Mouse (Mus musculus): ENCODE data around the gene Spats2l. TPM values are rescaled to one million over a fixed set of nuclear protein-coding genes. Genes with fewer than 3 reads are reported as not detected.

The Spats2l gene
- total RNA-seq, 1 experiment from 2014 or later = 5.2 TPM

DNA sequence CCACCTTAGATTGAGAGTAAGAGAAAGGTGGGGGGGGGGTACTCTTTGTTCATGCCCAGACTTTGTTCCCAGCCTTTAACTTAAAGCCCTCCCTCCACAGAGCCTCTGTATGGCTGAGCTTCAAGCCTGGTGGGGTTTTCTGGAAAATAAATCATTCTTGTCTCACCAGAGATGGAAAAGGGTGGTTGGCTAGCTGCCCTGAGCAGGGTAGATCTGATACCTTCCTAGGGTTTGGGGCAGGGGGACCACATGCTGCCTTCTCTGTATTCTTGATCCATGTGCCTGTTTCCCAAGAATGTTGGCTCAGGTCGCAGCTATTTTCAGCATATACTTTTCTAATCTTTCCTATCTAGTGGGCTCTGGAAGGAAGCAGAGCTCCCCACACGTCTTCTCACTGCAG lies 43.1 kb downstream of the Spats2l start:
- no peak for ATAC-seq (ENCODE audit: extremely low read depth, insufficient number of reproducible peaks, low FRiP score, poor library complexity, severe bottlenecking)

DNA sequence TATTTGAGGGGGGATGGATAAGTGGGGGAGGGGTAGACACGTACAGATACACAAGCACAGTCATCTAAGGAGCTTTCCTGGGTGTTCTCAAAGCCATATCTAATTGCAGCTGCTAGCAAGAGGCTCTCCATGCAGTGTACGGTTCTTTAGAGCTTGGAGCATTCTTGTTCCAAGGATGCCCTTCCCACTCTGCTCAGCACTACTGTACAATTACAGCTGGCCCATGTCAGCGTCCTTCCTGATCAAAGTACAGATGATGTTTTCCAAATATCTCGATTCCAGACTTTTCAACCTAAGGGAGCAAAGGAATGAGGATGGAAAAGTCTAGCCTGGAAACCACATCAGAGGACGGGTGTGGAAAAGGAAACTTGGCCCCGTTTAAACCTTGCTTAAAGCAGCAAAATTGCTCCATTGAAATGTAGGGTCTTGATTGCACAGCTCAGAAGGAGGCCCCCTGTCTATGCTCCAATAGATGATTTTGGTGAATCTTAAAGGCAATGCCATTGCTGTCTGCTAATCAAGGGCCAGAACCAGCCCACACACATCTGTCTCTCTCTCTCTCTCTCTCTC lies 46.6 kb downstream of the Spats2l start:
- no peak for ATAC-seq (ENCODE audit: extremely low read depth, insufficient number of reproducible peaks, low FRiP score, poor library complexity, severe bottlenecking)

DNA sequence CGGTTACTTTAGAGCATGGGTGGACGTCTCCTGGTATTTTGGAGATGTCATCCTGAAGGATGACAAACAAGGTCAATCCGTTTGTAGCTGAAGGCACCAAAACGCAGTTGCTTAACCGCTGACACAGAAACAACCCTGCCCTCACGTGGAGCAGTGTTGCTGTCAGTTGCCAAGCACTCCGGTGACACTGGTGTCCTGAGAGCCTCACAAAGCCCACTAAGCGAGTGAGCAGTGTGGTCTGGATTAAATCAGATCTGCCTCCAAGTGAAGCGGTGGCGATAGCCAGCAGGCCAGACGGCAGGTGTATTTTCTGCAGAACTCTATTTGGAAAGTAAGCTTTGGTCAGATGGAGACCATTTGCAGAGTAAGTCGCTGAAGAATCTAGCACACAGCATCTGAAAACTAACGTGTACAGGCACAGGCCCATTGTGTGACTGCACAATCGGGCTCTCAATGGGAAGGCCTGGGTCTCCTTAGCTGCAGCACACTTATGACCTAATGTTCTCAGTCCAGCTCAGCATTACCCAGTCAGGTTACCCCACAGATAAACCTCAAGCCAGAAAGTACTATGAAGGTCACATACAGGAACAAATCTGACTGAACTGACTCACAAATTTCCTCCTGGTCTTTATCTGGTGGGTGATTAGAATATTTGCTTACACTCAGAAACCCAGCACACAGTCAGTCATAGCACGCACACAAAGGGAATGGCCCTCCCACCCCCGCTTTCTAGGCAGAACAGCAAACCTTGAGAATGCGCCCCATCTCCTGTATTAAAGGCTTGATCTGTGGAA lies 51.2 kb downstream of the Spats2l start:
- ATAC-seq (ENCODE audit: extremely low read depth, insufficient number of reproducible peaks, low FRiP score, poor library complexity, severe bottlenecking) = no peak

DNA sequence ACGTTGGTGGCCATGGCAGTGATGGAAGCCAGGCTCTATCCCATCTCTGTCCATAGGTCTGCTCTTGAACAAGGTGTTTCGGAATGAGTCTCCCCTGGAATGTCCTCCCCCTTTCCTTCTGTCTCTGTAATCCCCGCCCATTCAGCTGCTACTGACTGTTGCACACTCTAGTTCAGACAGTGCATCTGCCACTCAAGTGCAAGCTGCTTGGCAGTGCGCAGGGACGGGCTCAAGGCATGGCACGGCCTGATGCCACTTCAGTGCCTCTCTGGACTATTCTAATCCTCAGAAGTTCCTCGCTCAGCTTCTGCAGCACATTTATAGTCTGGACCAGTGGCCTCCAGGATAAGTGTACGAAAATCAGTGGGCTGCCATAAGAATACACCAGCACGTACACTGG lies 52.3 kb downstream of the Spats2l start:
- ATAC-seq (ENCODE audit: extremely low read depth, insufficient number of reproducible peaks, low FRiP score, poor library complexity, severe bottlenecking) = no peak

GRCm38 (mm10) chr1:57833145-57833544 lies 59.2 kb downstream of the Spats2l start:
- ATAC-seq (ENCODE audit: extremely low read depth, insufficient number of reproducible peaks, low FRiP score, poor library complexity, severe bottlenecking) = no peak

DNA sequence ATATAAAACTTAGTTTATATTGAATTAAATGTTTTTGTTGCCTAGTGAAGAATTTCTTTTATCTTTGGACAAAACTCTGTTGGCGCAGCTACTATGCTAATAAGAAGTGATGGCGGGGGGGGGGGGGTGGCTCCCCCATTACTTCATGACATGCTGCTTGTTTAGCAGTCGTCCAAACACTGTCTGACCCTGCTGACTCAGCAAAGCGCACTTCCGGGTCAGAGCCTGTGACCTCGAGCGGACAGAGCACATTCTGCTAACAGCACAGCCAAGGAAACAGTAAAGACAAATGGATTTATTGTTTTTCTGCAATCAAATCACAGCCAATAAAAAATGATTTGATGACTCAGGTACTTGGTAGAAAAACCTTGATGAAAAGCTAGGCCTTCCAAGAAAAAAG lies 61.2 kb downstream of the Spats2l start:
- no peak for ATAC-seq (ENCODE audit: extremely low read depth, insufficient number of reproducible peaks, low FRiP score, poor library complexity, severe bottlenecking)

- ATAC-seq (ENCODE audit: extremely low read depth, insufficient number of reproducible peaks, low FRiP score, poor library complexity, severe bottlenecking) = no peak
These were observed 62.8 kb downstream of the Spats2l start for GRCm38 (mm10) chr1:57836686-57837317.

GRCm38 (mm10) chr1:57839863-57840262 lies 65.9 kb downstream of the Spats2l start:
- no peak for ATAC-seq (ENCODE audit: extremely low read depth, insufficient number of reproducible peaks, low FRiP score, poor library complexity, severe bottlenecking)

DNA sequence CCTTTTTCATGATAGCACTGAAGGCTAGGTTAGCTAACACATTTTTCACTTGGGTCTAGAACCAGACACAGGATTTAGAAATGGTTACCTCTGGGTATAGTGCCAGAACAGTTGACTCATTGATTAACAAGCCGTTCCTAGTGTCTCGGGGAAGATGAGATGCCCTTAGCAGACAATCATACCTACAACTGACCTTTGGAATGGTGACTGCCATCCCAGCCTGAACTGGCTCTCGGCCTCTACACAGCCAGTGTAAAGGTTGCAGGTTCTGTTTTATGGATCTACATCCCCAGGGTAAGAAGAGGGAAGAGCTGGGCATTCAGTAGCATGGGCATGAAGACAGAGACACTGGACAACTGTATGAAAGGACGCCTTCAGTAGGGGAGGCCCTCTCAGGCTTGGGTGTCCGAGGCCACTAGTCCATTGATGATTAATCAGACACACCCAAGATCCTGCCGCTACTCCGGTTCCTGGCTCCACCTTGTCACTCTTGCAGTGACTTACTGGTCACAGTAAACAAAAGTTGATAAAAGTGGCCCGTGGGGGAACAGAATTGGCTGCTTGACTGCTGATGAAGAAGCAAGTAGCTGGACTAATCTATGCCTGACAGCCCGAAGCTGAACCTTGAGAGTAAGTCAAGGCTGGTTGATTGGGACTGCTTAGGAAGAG lies 71.2 kb downstream of the Spats2l start:
- ATAC-seq (ENCODE audit: extremely low read depth, insufficient number of reproducible peaks, low FRiP score, poor library complexity, severe bottlenecking) = no peak

- ATAC-seq (ENCODE audit: extremely low read depth, insufficient number of reproducible peaks, low FRiP score, poor library complexity, severe bottlenecking) = no peak
These were observed 73.1 kb downstream of the Spats2l start for GRCm38 (mm10) chr1:57846856-57847698.

- no peak for ATAC-seq (ENCODE audit: extremely low read depth, insufficient number of reproducible peaks, low FRiP score, poor library complexity, severe bottlenecking)
These were observed 75.1 kb downstream of the Spats2l start for GRCm38 (mm10) chr1:57849087-57849486.

DNA sequence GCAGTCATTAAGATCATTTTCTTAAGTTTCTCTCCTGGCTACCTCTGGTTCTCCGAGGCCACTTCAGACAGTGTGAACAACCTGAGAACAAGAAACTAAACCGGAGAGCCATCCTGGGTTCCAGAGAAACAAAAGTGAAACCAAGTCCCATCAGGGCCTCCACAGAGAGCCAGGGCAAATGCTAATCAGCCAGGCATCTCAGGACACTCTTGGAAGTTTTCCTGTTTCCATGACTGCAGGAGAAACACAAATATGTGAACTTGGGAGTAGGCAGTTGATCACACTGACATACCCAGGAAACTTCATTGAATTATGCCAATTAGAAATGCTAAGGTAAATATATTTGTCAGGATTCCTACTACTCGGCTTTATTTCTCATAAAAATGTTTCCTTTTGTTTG lies 76.0 kb downstream of the Spats2l start:
- ATAC-seq (ENCODE audit: extremely low read depth, insufficient number of reproducible peaks, low FRiP score, poor library complexity, severe bottlenecking) = no peak

- no peak for ATAC-seq (ENCODE audit: extremely low read depth, insufficient number of reproducible peaks, low FRiP score, poor library complexity, severe bottlenecking)
These were observed 77.9 kb downstream of the Spats2l start for GRCm38 (mm10) chr1:57851871-57852270.

DNA sequence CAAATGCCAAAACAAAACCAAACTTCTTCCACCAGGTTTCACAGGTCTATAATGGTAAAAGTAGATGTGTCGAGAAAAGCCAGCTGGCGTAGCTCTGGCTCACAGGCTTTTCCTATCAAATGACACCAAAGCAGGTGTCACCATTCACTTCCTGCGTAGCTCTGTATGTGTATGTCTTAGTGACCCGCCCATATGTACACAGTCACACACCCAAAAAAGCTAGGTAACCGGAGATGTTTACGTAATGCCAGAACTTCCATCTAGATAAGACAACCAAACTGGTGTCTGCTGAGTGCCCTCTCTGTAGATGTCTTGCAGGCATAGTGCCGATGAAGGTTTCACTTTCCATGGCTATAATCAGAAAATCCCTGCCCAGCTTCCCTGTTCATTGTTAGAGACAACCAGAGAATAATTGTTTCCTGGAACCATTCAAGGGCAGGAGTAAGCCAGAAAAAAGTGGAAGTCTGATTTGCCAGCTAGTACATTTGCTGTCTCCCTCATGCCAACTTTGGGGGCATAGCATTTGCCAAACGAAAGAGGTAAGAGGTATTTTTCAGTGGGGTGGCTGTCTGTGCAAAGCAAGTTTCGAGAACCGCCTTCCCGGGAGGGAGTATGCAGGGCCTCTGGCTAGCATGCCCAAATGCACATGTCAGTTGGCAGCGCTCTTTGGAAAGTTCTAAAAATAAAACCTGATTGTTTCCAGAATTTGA lies 78.8 kb downstream of the Spats2l start:
- no peak for ATAC-seq (ENCODE audit: extremely low read depth, insufficient number of reproducible peaks, low FRiP score, poor library complexity, severe bottlenecking)

DNA sequence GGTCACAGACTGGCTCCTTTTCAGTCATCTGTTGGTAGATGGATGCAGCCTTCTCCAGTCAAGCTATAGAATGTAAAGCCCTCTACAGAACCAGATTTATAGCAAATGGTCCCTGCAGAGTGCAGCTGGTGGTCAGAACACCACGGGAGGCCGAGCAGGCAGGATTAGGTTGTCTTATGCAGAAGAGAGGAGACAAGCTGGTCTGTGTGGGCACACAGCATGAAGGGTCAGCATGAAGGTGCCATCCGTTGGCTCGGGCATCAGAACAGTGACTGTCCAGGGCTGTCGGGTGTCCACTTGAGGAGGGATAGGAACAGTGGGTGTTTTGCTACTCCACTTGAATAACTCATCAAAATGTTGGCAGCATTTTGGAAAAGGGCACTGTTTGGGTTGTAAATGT lies 83.8 kb downstream of the Spats2l start:
- no peak for ATAC-seq (ENCODE audit: extremely low read depth, insufficient number of reproducible peaks, low FRiP score, poor library complexity, severe bottlenecking)

DNA sequence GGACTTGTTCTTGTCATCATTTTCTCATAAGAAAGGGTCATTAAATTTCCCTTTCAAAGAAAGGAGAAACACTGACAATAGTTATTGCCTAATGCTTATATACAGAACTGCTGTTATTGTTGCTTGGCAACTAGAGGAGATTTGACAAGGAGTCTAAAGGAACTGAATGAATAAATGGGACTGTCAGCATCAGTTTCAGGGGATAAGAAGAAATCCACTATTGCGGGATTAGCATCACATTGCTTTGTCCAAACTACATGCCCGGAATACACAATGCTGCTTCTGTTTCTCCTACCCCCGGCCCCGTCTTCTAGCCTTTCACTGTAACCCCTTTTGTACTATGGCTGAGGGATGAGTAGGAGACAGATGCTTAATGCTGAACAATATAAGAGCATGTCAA lies 88.1 kb downstream of the Spats2l start:
- ATAC-seq (ENCODE audit: extremely low read depth, insufficient number of reproducible peaks, low FRiP score, poor library complexity, severe bottlenecking) = no peak

DNA sequence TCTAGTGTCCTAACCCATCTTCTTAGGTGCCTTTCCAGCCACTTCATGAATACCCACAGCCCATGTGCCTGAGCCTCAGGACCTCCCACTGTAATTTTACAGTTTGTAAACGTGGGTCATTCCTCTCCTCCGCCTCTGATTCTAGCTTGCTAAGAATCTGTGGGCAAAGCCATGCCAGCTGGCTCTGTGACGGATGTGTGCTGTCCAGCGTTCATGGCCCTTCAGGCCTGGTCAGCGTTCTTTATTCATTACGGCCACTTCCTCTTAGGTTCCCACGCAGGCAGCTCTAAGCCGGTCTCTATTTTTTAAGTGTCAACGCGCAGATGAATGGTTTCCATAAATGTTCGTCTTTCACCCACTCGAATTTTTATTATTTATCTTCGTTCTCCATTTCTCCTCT lies 94.7 kb downstream of the Spats2l start:
- ATAC-seq (ENCODE audit: extremely low read depth, insufficient number of reproducible peaks, low FRiP score, poor library complexity, severe bottlenecking) = no peak

GRCm38 (mm10) chr1:57872006-57872405 lies 98.0 kb downstream of the Spats2l start:
- ATAC-seq (ENCODE audit: extremely low read depth, insufficient number of reproducible peaks, low FRiP score, poor library complexity, severe bottlenecking) = no peak

Data from neutrophil, adult 5-6 weeks (primary cell).